Mouse (Mus musculus) lung, embryonic 16.5 days (tissue): ENCODE results near the gene Ppp2r5b. TPM values are rescaled to one million over a fixed set of nuclear protein-coding genes. Genes with fewer than 3 reads are reported as not detected.
A peak's percentile ranks its signal among the peaks of the same experiment; 100 is the strongest.

Source experiments
- ATAC-seq: fragments of 200-750 bp; cut with Nextera tagmentation; 2 replicates; pipeline ENCODE4 v1.8.0; 2017; ENCODE audit warnings: low read depth, mild to moderate bottlenecking, moderate library complexity
- H3K27ac ChIP-seq: fragments of 300-500 bp; sonication (generic); 2 replicates; pipeline ENCODE4 v1.5.1; 2014; ENCODE audit warnings: mild to moderate bottlenecking, control low read depth, low read length
- H3K27me3 ChIP-seq: fragments of 300-500 bp; sonication (generic); 2 replicates; pipeline ENCODE4 v1.6.1; 2014; ENCODE audit warnings: low read depth, low read length, mixed read lengths; ENCODE audit not compliant: control insufficient read depth, insufficient read depth
- H3K36me3 ChIP-seq: fragments of 300-500 bp; sonication (generic); 2 replicates; pipeline ENCODE4 v1.6.1; 2014; ENCODE audit warnings: low read length; ENCODE audit not compliant: control insufficient read depth, insufficient read depth
- H3K4me1 ChIP-seq: fragments of 300-500 bp; sonication (generic); replicated peaks from 2 replicates; pipeline ENCODE4 v1.6.1; 2014; ENCODE audit warnings: low read length, mixed read lengths; ENCODE audit not compliant: control insufficient read depth, insufficient read depth
- H3K4me2 ChIP-seq: fragments of 300-500 bp; sonication (generic); 2 replicates; pipeline ENCODE4 v1.6.1; 2014; ENCODE audit warnings: low read depth, low read length, control low read depth
- H3K4me3 ChIP-seq: fragments of 300-500 bp; sonication (generic); 2 replicates; pipeline ENCODE4 v1.5.1; 2014; ENCODE audit warnings: mild to moderate bottlenecking, low read length, control low read depth
- H3K9ac ChIP-seq: fragments of 300-500 bp; sonication (generic); 2 replicates; pipeline ENCODE4 v1.6.1; 2014; ENCODE audit warnings: low read length, control low read depth
- H3K9me3 ChIP-seq: fragments of 300-500 bp; sonication (generic); 2 replicates; pipeline ENCODE4 v1.6.1; 2016; ENCODE audit warnings: low read length; ENCODE audit not compliant: control insufficient read depth
- WGBS: fragments of 180-500 bp; shearing (Covaris S2); extraction: QIAGEN DNeasy Blood & Tissue Kit; methylation state at CpG from one replicate; pipeline ENCODE4 v1.1.7; 2014; 5-methylcytosine and 5-hydroxymethylcytosine counted together
- microRNA counts: library from miRNA; unstranded; fragments of <30 nt; microRNA quantifications from one replicate; lab custom pipeline; 2016
- microRNA-seq: library from miRNA; unstranded; fragments of <30 nt; microRNA quantifications from one replicate; pipeline ENCODE4, GENCODE M21; 2016
- polyA plus RNA-seq: library from polyadenylated mRNA; unstranded; fragments of >200 nt; fragmentation: Nextera tagmentation; extraction: Ambion mirVana; gene quantifications from 2 replicates; pipeline ENCODE4 v1.2.1, GENCODE M21; 2015

Ppp2r5b gene
- polyA plus RNA-seq, 1 experiment from 2014 or later = 17.8 TPM

GRCm38 (mm10) chr19:6182534-6182933 lies 53.1 kb downstream of the Ppp2r5b start:
- ATAC-seq = no peak
- no peaks in the 10 kb centered on the region for H3K36me3 ChIP-seq
- H3K9me3 ChIP-seq = no peaks in the 10 kb centered on the region
- 22% methylated on average over 3 of the region's 3 CpGs for WGBS
- no peak overlapping the region for H3K9ac ChIP-seq
- no peak overlapping the region for H3K27ac ChIP-seq
- no peak overlapping the region for H3K4me2 ChIP-seq
- H3K4me3 ChIP-seq = no peak overlapping the region
- H3K27me3 ChIP-seq = no peaks in the 10 kb centered on the region
- no peaks in the 10 kb centered on the region for H3K4me1 ChIP-seq

- no peak overlapping the region for H3K27ac ChIP-seq
- H3K9ac ChIP-seq = no peak overlapping the region
- H3K4me2 ChIP-seq = no peak overlapping the region
- H3K9me3 ChIP-seq = no peaks in the 10 kb centered on the region
- ATAC-seq = no peak
- 12% methylated on average over 5 of the region's 5 CpGs for WGBS
- no peaks in the 10 kb centered on the region for H3K36me3 ChIP-seq
- H3K4me3 ChIP-seq = no peak overlapping the region
- H3K4me1 ChIP-seq = no peaks in the 10 kb centered on the region
- H3K27me3 ChIP-seq = no peaks in the 10 kb centered on the region
These were observed 54.0 kb downstream of the Ppp2r5b start for GRCm38 (mm10) chr19:6181629-6182028.

DNA sequence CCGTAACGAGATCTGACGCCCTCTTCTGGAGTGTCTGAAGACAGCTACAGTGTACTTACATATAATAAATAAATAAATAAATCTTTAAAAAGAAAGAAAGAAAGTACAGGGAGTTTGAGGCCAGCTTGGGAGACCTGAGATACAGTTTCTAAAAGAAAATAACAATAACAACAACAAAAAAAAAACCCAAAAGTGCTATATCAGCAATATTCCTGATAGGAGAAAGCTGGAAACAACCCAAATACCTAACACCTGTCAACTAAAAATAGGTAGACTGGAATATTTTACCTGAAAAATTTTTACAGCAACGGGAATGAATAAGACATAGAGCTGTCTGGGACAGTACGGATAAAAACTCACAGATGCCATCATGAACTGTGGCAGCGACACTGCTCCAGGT lies 56.9 kb downstream of the Ppp2r5b start:
- no peak overlapping the region for H3K4me2 ChIP-seq
- no peaks in the 10 kb centered on the region for H3K9me3 ChIP-seq
- no peaks in the 10 kb centered on the region for H3K36me3 ChIP-seq
- no peak overlapping the region for H3K27ac ChIP-seq
- no peak overlapping the region for H3K9ac ChIP-seq
- H3K27me3 ChIP-seq = no peaks in the 10 kb centered on the region
- no peaks in the 10 kb centered on the region for H3K4me1 ChIP-seq
- ATAC-seq = no peak
- H3K4me3 ChIP-seq = no peak overlapping the region
- 93% methylated on average over 3 of the region's 6 CpGs for WGBS

MicroRNAs within 50 kb of the gene (microRNA counts, 519-probe panel; counts per million panel counts)
- 2,151 counts per million, percentile 37 among the panel's probes with 10 or more counts for microRNA mmu-miR-192 (lab: Ali Mortazavi, UCI)

Small RNA genes lying within 50 kb of the gene (microRNA-seq; reads per million reads assigned to microRNA genes)
- 82.2 reads per million, percentile 49 among the genes with 10 or more reads in this experiment for gene Mir192
- 47.0 reads per million, percentile 41 among the genes with 10 or more reads in this experiment for gene Mir194-2

Other genes with a start within 250 kb of the Ppp2r5b start
- not detected in 2 replicates for gene Slc22a20, start 249.7 kb downstream of the Ppp2r5b start, polyA plus RNA-seq
- gene Capn1, start 220.0 kb downstream of the Ppp2r5b start, polyA plus RNA-seq = 12.3 and 12.8 TPM in 2 replicates
- 27.7 and 31.7 TPM in 2 replicates for gene Syvn1, start 189.3 kb downstream of the Ppp2r5b start, polyA plus RNA-seq
- gene Mrpl49, start 178.1 kb downstream of the Ppp2r5b start, polyA plus RNA-seq = 72.9 and 74.6 TPM in 2 replicates
- gene Fau, start 178.0 kb downstream of the Ppp2r5b start, polyA plus RNA-seq = 757 and 774 TPM in 2 replicates
- 26.2 and 28.6 TPM in 2 replicates for gene Znhit2, start 174.7 kb downstream of the Ppp2r5b start, polyA plus RNA-seq
- 12.1 and 19.6 TPM in 2 replicates for gene Tm7sf2, start 167.5 kb downstream of the Ppp2r5b start, polyA plus RNA-seq
- gene Vps51, start 158.6 kb downstream of the Ppp2r5b start, polyA plus RNA-seq = 67.4 and 77.5 TPM in 2 replicates
- gene Tmem262, start 155.8 kb downstream of the Ppp2r5b start, polyA plus RNA-seq = not detected in 2 replicates
- 1.4 and 1.5 TPM in 2 replicates for gene Gm28374, start 153.6 kb downstream of the Ppp2r5b start, polyA plus RNA-seq
- gene Zfpl1, start 150.9 kb downstream of the Ppp2r5b start, polyA plus RNA-seq = 69.1 and 71.8 TPM in 2 replicates
- gene Cdca5, start 150.9 kb downstream of the Ppp2r5b start, polyA plus RNA-seq = 40.5 and 42.8 TPM in 2 replicates
- gene AC131692.1, start 141.5 kb downstream of the Ppp2r5b start, polyA plus RNA-seq = not detected in 2 replicates
- gene Naaladl1, start 130.1 kb downstream of the Ppp2r5b start, polyA plus RNA-seq = 0.29 and 0.94 TPM in 2 replicates
- 32.5 and 36.4 TPM in 2 replicates for gene Sac3d1, start 117.2 kb downstream of the Ppp2r5b start, polyA plus RNA-seq
- gene Snx15, start 107.6 kb downstream of the Ppp2r5b start, polyA plus RNA-seq = 33.4 and 35.1 TPM in 2 replicates
- gene Batf2, start 94.9 kb downstream of the Ppp2r5b start, polyA plus RNA-seq = 0.31 and 0.96 TPM in 2 replicates
- gene Arl2, start 94.3 kb downstream of the Ppp2r5b start, polyA plus RNA-seq = 95.2 and 95.7 TPM in 2 replicates
- gene Majin, start 51.5 kb downstream of the Ppp2r5b start, polyA plus RNA-seq = not detected in 2 replicates
- 0.63 and 0.88 TPM in 2 replicates for gene Gpha2, start 9.5 kb downstream of the Ppp2r5b start, polyA plus RNA-seq
- gene Atg2a, start 5.8 kb upstream of the Ppp2r5b start, polyA plus RNA-seq = 10.3 and 12.6 TPM in 2 replicates
- gene Ehd1, start 40.9 kb upstream of the Ppp2r5b start, polyA plus RNA-seq = 77.9 and 81.6 TPM in 2 replicates
- 1.1 and 1.7 TPM in 2 replicates for gene Cdc42bpg, start 70.6 kb upstream of the Ppp2r5b start, polyA plus RNA-seq
- 70.9 and 76.9 TPM in 2 replicates for gene Men1, start 99.1 kb upstream of the Ppp2r5b start, polyA plus RNA-seq
- 24.8 and 27.6 TPM in 2 replicates for gene Map4k2, start 105.3 kb upstream of the Ppp2r5b start, polyA plus RNA-seq
- 120 and 132 TPM in 2 replicates for gene Sf1, start 127.8 kb upstream of the Ppp2r5b start, polyA plus RNA-seq
- 28.6 and 36.1 TPM in 2 replicates for gene Pygm, start 148.5 kb upstream of the Ppp2r5b start, polyA plus RNA-seq
- gene Rasgrp2, start 163.5 kb upstream of the Ppp2r5b start, polyA plus RNA-seq = 93.7 and 111 TPM in 2 replicates
- gene Nrxn2, start 182.9 kb upstream of the Ppp2r5b start, polyA plus RNA-seq = 0.88 and 1.0 TPM in 2 replicates